Mouse (Mus musculus): ENCODE results near the gene Kif21b. TPM values are rescaled to one million over a fixed set of nuclear protein-coding genes. Genes with fewer than 3 reads are reported as not detected.

Gene Kif21b
- polyA plus RNA-seq, 1 experiment = 224 TPM

GRCm38 (mm10) chr1:136160930-136161329 is 29.7 kb downstream of the Kif21b start:
- Histone ChIP-seq H3K4me1 (replicated peaks; ENCODE audit: control insufficient read depth, insufficient read depth, low read length) (no peaks in the 10 kb centered on the region), H3K27ac (ENCODE audit: control insufficient read depth, insufficient read depth, low read length) (no peak overlapping the region), H3K27me3 (ENCODE audit: control insufficient read depth, insufficient read depth, low read length) (no peaks in the 10 kb centered on the region), H3K36me3 (ENCODE audit: control insufficient read depth, insufficient read depth, low read length) (peaks cover 99% of the 10 kb centered on the region), H3K4me3 (ENCODE audit: control insufficient read depth, insufficient read depth, low read length) (no peak overlapping the region)
- 97% methylated on average over 6 of the region's 6 CpGs for WGBS
- no peak for DNase-seq
- TF ChIP-seq POLR2A (IDR thresholded peaks at IDR 0.05; ENCODE audit: control insufficient read depth, extremely low read depth, insufficient read depth, low read length, poor library complexity) (no peak), CTCF (IDR thresholded peaks at IDR 0.05; ENCODE audit: borderline replicate concordance, control insufficient read depth, extremely low read depth, insufficient read depth, low read length, poor library complexity) (no peak)

GRCm38 (mm10) chr1:136161333-136161921 is 30.2 kb downstream of the Kif21b start:
- Histone ChIP-seq H3K4me3 (ENCODE audit: control insufficient read depth, insufficient read depth, low read length) (no peak overlapping the region), H3K36me3 (ENCODE audit: control insufficient read depth, insufficient read depth, low read length) (peaks cover 98% of the 10 kb centered on the region), H3K4me1 (replicated peaks; ENCODE audit: control insufficient read depth, insufficient read depth, low read length) (no peaks in the 10 kb centered on the region), H3K27me3 (ENCODE audit: control insufficient read depth, insufficient read depth, low read length) (no peaks in the 10 kb centered on the region), H3K27ac (ENCODE audit: control insufficient read depth, insufficient read depth, low read length) (no peak overlapping the region)
- WGBS = 91% methylated on average over 7 of the region's 7 CpGs
- no peak for DNase-seq
- TF ChIP-seq POLR2A (IDR thresholded peaks at IDR 0.05; ENCODE audit: control insufficient read depth, extremely low read depth, insufficient read depth, low read length, poor library complexity) = no peak
- no peak for TF ChIP-seq CTCF (IDR thresholded peaks at IDR 0.05; ENCODE audit: borderline replicate concordance, control insufficient read depth, extremely low read depth, insufficient read depth, low read length, poor library complexity)

GRCm38 (mm10) chr1:136165436-136165835 is 34.2 kb downstream of the Kif21b start:
- no peak for TF ChIP-seq POLR2A (IDR thresholded peaks at IDR 0.05; ENCODE audit: control insufficient read depth, extremely low read depth, insufficient read depth, low read length, poor library complexity)
- TF ChIP-seq CTCF (IDR thresholded peaks at IDR 0.05; ENCODE audit: borderline replicate concordance, control insufficient read depth, extremely low read depth, insufficient read depth, low read length, poor library complexity) = no peak
- no peaks in the 10 kb centered on the region for H3K27me3 ChIP-seq (ENCODE audit: control insufficient read depth, insufficient read depth, low read length)
- no peak overlapping the region for H3K4me3 ChIP-seq (ENCODE audit: control insufficient read depth, insufficient read depth, low read length)
- no peak for DNase-seq
- 97% methylated on average over 2 of the region's 2 CpGs for WGBS
- H3K4me1 ChIP-seq (replicated peaks; ENCODE audit: control insufficient read depth, insufficient read depth, low read length) = no peaks in the 10 kb centered on the region
- peaks cover 83% of the 10 kb centered on the region for H3K36me3 ChIP-seq (ENCODE audit: control insufficient read depth, insufficient read depth, low read length)
- H3K27ac ChIP-seq (ENCODE audit: control insufficient read depth, insufficient read depth, low read length) = no peak overlapping the region

- H3K27me3 ChIP-seq (ENCODE audit: control insufficient read depth, insufficient read depth, low read length) = no peaks in the 10 kb centered on the region
- no peak overlapping the region for H3K27ac ChIP-seq (ENCODE audit: control insufficient read depth, insufficient read depth, low read length)
- 80% methylated on average over 8 of the region's 8 CpGs for WGBS
- DNase-seq = no peak
- H3K36me3 ChIP-seq (ENCODE audit: control insufficient read depth, insufficient read depth, low read length) = peaks cover 83% of the 10 kb centered on the region
- no peaks in the 10 kb centered on the region for H3K4me1 ChIP-seq (replicated peaks; ENCODE audit: control insufficient read depth, insufficient read depth, low read length)
- H3K4me3 ChIP-seq (ENCODE audit: control insufficient read depth, insufficient read depth, low read length) = no peak overlapping the region
- TF ChIP-seq CTCF (IDR thresholded peaks at IDR 0.05; ENCODE audit: borderline replicate concordance, control insufficient read depth, extremely low read depth, insufficient read depth, low read length, poor library complexity) = no peak
- TF ChIP-seq POLR2A (IDR thresholded peaks at IDR 0.05; ENCODE audit: control insufficient read depth, extremely low read depth, insufficient read depth, low read length, poor library complexity) = no peak
These were observed 36.5 kb downstream of the Kif21b start for GRCm38 (mm10) chr1:136167657-136168056.

- TF ChIP-seq CTCF (IDR thresholded peaks at IDR 0.05; ENCODE audit: borderline replicate concordance, control insufficient read depth, extremely low read depth, insufficient read depth, low read length, poor library complexity) (peak; percentile 53; the same call in 1 of the 2 replicates), POLR2A (IDR thresholded peaks at IDR 0.05; ENCODE audit: control insufficient read depth, extremely low read depth, insufficient read depth, low read length, poor library complexity) (no peak)
- peak; percentile 58 for DNase-seq
- Histone ChIP-seq H3K4me1 (replicated peaks; ENCODE audit: control insufficient read depth, insufficient read depth, low read length) (peaks cover 10% of the 10 kb centered on the region), H3K27ac (ENCODE audit: control insufficient read depth, insufficient read depth, low read length) (no peak overlapping the region), H3K4me3 (ENCODE audit: control insufficient read depth, insufficient read depth, low read length) (no peak overlapping the region), H3K27me3 (ENCODE audit: control insufficient read depth, insufficient read depth, low read length) (no peaks in the 10 kb centered on the region), H3K36me3 (ENCODE audit: control insufficient read depth, insufficient read depth, low read length) (peaks cover 74% of the 10 kb centered on the region)
- 44% methylated on average over 5 of the region's 5 CpGs for WGBS
These were observed 38.9 kb downstream of the Kif21b start for GRCm38 (mm10) chr1:136170109-136170508.

GRCm38 (mm10) chr1:136172696-136173095 is 41.5 kb downstream of the Kif21b start:
- peaks cover 77% of the 10 kb centered on the region for H3K36me3 ChIP-seq (ENCODE audit: control insufficient read depth, insufficient read depth, low read length)
- DNase-seq = no peak
- no peak overlapping the region for H3K4me3 ChIP-seq (ENCODE audit: control insufficient read depth, insufficient read depth, low read length)
- TF ChIP-seq POLR2A (IDR thresholded peaks at IDR 0.05; ENCODE audit: control insufficient read depth, extremely low read depth, insufficient read depth, low read length, poor library complexity) = no peak
- TF ChIP-seq CTCF (IDR thresholded peaks at IDR 0.05; ENCODE audit: borderline replicate concordance, control insufficient read depth, extremely low read depth, insufficient read depth, low read length, poor library complexity) = no peak
- 96% methylated on average over 12 of the region's 12 CpGs for WGBS
- no peak overlapping the region for H3K27ac ChIP-seq (ENCODE audit: control insufficient read depth, insufficient read depth, low read length)
- H3K27me3 ChIP-seq (ENCODE audit: control insufficient read depth, insufficient read depth, low read length) = no peaks in the 10 kb centered on the region
- H3K4me1 ChIP-seq (replicated peaks; ENCODE audit: control insufficient read depth, insufficient read depth, low read length) = peaks cover 10% of the 10 kb centered on the region

Measured in thymus, adult 2 months (tissue).